Mouse (Mus musculus) bone marrow, adult 2 months (tissue): ENCODE results near the gene Prkd2. TPM values are rescaled to one million over a fixed set of nuclear protein-coding genes. Genes with fewer than 3 reads are reported as not detected.

ENCODE experiments used
- H3K27ac ChIP-seq: fragments of 200-500 bp; 2 replicates; pipeline ENCODE4 v1.5.1; 2012; ENCODE audit warnings: low read depth, mild to moderate bottlenecking, control low read depth, inconsistent platforms, low read length; ENCODE audit not compliant: control insufficient read depth, poor library complexity, insufficient read depth
- H3K4me1 ChIP-seq: fragments of 200-500 bp; 2 replicates; pipeline ENCODE4 v1.6.1; 2011; ENCODE audit warnings: low read length; ENCODE audit not compliant: control insufficient read depth, insufficient read depth
- H3K4me3 ChIP-seq: fragments of 200-500 bp; replicated peaks from 2 replicates; pipeline ENCODE3; 2011; ENCODE audit warnings: mild to moderate bottlenecking, low read depth, low read length, control low read depth; ENCODE audit not compliant: control insufficient read depth
- CTCF ChIP-seq: fragments of 200-500 bp; IDR thresholded peaks from 2 replicates; pipeline ENCODE4 v1.5.1; 2011; ENCODE audit warnings: low read length, control low read depth; ENCODE audit not compliant: control insufficient read depth, insufficient read depth
- POLR2A ChIP-seq: fragments of 200-500 bp; IDR thresholded peaks from 2 replicates; pipeline ENCODE4 v1.6.1; 2011; ENCODE audit warnings: low read depth, mild to moderate bottlenecking, control low read depth, low read length, borderline replicate concordance; ENCODE audit not compliant: control insufficient read depth
- WGBS: fragments of 180-500 bp; shearing (Covaris S2); methylation state at CpG from one replicate; pipeline ENCODE4 v1.1.7; 2018; 5-methylcytosine and 5-hydroxymethylcytosine counted together
- polyA plus RNA-seq: library from polyadenylated mRNA; stranded (reverse); fragments of >200 nt; gene quantifications from 2 replicates; pipeline ENCODE4 v1.2.4, GENCODE M21; 2011; ENCODE audit warnings: low replicate concordance; ENCODE audit not compliant: missing spikeins, insufficient read depth, insufficient read length

Gene Prkd2
- polyA plus RNA-seq, 1 experiment = 34.2 TPM

DNA sequence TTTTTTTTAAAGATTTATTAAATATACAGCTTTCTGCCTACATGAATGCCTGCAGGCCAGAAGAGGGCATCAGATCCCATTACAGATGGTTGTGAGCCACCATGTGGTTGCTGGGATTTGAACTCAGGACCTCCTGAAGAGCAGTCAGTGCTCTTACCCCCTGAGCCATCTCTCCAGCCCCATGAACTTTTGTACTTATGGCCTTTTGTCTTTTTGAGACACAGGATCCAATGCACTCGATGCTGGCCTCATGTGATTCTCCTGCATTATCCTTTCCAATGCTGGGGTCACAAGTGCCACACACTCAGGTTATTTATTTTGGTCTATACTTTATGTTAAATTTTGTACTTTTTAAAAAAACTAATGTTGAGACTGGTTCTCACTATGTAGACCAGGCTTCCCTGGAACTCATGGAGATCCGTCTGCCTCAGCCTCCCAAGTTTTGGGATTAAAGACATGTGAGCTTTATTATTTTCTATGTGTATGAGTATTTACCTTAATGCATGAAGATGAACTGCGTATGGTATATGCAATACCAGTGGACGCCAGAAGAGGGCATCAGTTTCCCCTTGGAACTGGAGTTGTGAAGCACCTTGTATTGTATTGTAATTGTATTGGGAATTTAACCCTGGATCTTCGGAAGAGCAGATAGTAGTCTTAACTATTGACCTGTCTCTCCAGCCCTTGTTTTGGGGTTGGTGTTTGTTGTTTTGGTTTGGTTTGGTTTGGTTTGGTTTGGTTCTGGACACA lies 17.4 kb downstream of the Prkd2 start:
- WGBS = 39% methylated on average over 5 of the region's 5 CpGs
- H3K4me1 ChIP-seq = no peaks in the 10 kb centered on the region
- H3K27ac ChIP-seq = no peak overlapping the region
- no peak overlapping the region for H3K4me3 ChIP-seq
- TF ChIP-seq CTCF (0 out of 2 replicates have a peak, but pooled peaks have one; percentile 21), POLR2A (no peak)

GRCm38 (mm10) chr7:16867488-16867887 lies 24.8 kb downstream of the Prkd2 start:
- Histone ChIP-seq H3K4me1 (no peaks in the 10 kb centered on the region), H3K27ac (no peak overlapping the region), H3K4me3 (no peak overlapping the region)
- TF ChIP-seq CTCF (no peak), POLR2A (no peak)
- 86% methylated on average over 3 of the region's 3 CpGs for WGBS

- no peak for TF ChIP-seq POLR2A
- no peaks in the 10 kb centered on the region for H3K4me1 ChIP-seq
- H3K4me3 ChIP-seq = no peak overlapping the region
- WGBS = 88% methylated on average over 16 of the region's 16 CpGs
- H3K27ac ChIP-seq = no peak overlapping the region
Measured at GRCm38 (mm10) chr7:16869497-16869896, 26.8 kb downstream of the Prkd2 start.

- no peak for TF ChIP-seq POLR2A
- no peak for TF ChIP-seq CTCF
- Histone ChIP-seq H3K4me1 (peaks cover 2% of the 10 kb centered on the region), H3K27ac (no peak overlapping the region), H3K4me3 (no peak overlapping the region)
- 84% methylated on average over 10 of the region's 10 CpGs for WGBS
Measured at GRCm38 (mm10) chr7:16871600-16871999, 28.9 kb downstream of the Prkd2 start.

DNA sequence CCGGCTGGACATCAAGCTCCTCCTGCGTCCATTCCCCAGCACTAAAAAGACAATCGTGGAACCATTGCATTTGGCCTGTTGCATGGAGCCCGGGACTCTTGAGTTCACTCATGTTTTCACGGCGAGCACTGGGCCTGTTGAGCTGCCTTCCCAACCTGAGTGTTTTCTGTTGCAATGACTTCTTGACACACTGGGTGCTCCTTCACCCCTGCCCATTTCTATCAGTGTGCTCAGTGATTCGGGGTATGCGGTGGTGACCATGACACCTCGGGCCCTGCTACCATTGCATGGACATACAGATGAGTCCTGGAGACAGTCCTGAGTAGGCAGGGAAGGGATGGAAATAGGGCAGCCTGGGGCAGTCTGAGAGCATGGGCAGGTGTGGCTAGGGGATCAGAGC lies 29.8 kb downstream of the Prkd2 start:
- TF ChIP-seq CTCF (no peak), POLR2A (no peak)
- WGBS = 96% methylated on average over 9 of the region's 9 CpGs
- Histone ChIP-seq H3K4me3 (no peak overlapping the region), H3K27ac (no peak overlapping the region), H3K4me1 (peaks cover 2% of the 10 kb centered on the region)

GRCm38 (mm10) chr7:16873392-16873791 lies 30.7 kb downstream of the Prkd2 start:
- Histone ChIP-seq H3K4me3 (no peak overlapping the region), H3K4me1 (peaks cover 2% of the 10 kb centered on the region), H3K27ac (no peak overlapping the region)
- TF ChIP-seq CTCF (no peak), POLR2A (no peak)
- 79% methylated on average over 4 of the region's 4 CpGs for WGBS

- Histone ChIP-seq H3K4me3 (no peak overlapping the region), H3K4me1 (peaks cover 2% of the 10 kb centered on the region), H3K27ac (no peak overlapping the region)
- TF ChIP-seq POLR2A (no peak), CTCF (peak; percentile 94)
- WGBS = 3% methylated on average over 17 of the region's 17 CpGs
Measured at GRCm38 (mm10) chr7:16874190-16874589, 31.5 kb downstream of the Prkd2 start.

DNA sequence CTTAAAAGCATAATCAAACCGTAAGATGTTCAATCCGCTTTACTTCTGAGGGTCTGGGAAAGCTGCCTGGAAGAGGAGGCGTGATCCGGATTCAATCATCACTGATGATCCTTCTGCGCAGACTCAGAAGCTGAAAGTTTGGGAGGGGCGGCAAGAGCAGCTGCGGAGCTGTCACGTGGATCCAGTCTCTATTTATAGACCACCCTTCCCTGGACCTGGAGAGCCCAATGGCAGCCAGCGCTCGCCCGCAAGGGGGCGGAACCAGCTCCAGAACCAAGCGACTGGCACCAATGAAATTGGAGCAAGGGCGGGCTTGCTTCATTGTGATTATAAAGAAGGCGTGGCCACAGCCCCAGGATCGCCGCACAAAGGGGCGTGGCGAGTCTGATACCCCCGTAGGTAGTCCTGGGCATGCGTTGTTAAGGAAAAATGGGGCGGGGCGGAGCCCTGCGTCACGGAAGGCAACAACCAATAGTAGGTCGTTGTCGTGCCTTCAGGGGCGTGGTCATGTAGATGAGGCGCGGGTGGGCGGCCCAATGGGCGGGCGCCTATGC lies 32.1 kb downstream of the Prkd2 start:
- peak overlapping the region; percentile 51 for H3K4me3 ChIP-seq
- TF ChIP-seq POLR2A (0 out of 2 replicates have a peak, but pooled peaks have one; percentile 5), CTCF (no peak)
- no peak overlapping the region for H3K27ac ChIP-seq
- WGBS = under 1% methylated on average over 33 of the region's 33 CpGs
- H3K4me1 ChIP-seq = peaks cover 2% of the 10 kb centered on the region

GRCm38 (mm10) chr7:16875310-16875325 lies 32.4 kb downstream of the Prkd2 start, which contains the start of gene Dact3:
Dact3 (plus strand) TSS chr7:16875317.
- H3K4me3 ChIP-seq = peak within 1 kb of the TSS; percentile 51
- H3K4me1 ChIP-seq = peaks cover 2% of the 10 kb centered on the region
- WGBS = 0% methylated on average over 1 of the region's 1 CpGs
- TF ChIP-seq POLR2A = no peak
- no peak for TF ChIP-seq CTCF
- no peak within 1 kb of the TSS; the same call in 1 of the 2 replicates for H3K27ac ChIP-seq
